Mouse (Mus musculus) intestine, embryonic 14.5 days (tissue): Measurements from ENCODE around the gene Tent5b. TPM values are rescaled to one million over a fixed set of nuclear protein-coding genes. Genes with fewer than 3 reads are reported as not detected.

ENCODE experiments used
- ATAC-seq: fragments of 200-750 bp; cut with Nextera tagmentation; replicated peaks from 2 replicates; pipeline ENCODE4 v1.8.0; 2017; ENCODE audit warnings: low read depth, moderate number of reproducible peaks, moderate TSS enrichment, moderate library complexity; ENCODE audit not compliant: low FRiP score, low TSS enrichment
- DNase-seq: peaks from one replicate; pipeline ENCODE4 v3.0.0-alpha.2; 2018; ENCODE audit warnings: low spot score
- H3K27ac ChIP-seq: fragments of 300-500 bp; sonication (generic); 2 replicates; pipeline ENCODE4 v1.5.1; 2014; ENCODE audit warnings: low read depth, mild to moderate bottlenecking, control low read depth
- H3K27me3 ChIP-seq: fragments of 300-500 bp; sonication (generic); replicated peaks from 2 replicates; pipeline ENCODE4 v1.6.1; 2014; ENCODE audit warnings: low read length, control low read depth; ENCODE audit not compliant: control insufficient read depth, insufficient read depth
- H3K36me3 ChIP-seq: fragments of 300-500 bp; sonication (generic); 2 replicates; pipeline ENCODE4 v1.6.1; 2014; ENCODE audit warnings: low read length, control low read depth; ENCODE audit not compliant: control insufficient read depth, insufficient read depth
- H3K4me1 ChIP-seq: fragments of 300-500 bp; sonication (generic); replicated peaks from 2 replicates; pipeline ENCODE4 v1.6.1; 2014; ENCODE audit warnings: low read length, control low read depth, mixed read lengths; ENCODE audit not compliant: control insufficient read depth, insufficient read depth
- H3K4me2 ChIP-seq: fragments of 300-500 bp; sonication (generic); 2 replicates; pipeline ENCODE4 v1.6.1; 2014; ENCODE audit warnings: low read length
- H3K4me3 ChIP-seq: fragments of 300-500 bp; sonication (generic); 2 replicates; pipeline ENCODE4 v1.5.1; 2014; ENCODE audit warnings: low read depth, low read length, control low read depth, mixed read lengths
- H3K9ac ChIP-seq: fragments of 300-500 bp; sonication (generic); 2 replicates; pipeline ENCODE4 v1.6.1; 2014; ENCODE audit warnings: mild to moderate bottlenecking, low read length
- H3K9me3 ChIP-seq: fragments of 300-500 bp; sonication (generic); 2 replicates; pipeline ENCODE4 v1.6.1; 2016; ENCODE audit warnings: low read length, control low read depth; ENCODE audit not compliant: control insufficient read depth
- WGBS: fragments of 180-500 bp; shearing (Covaris S2); extraction: QIAGEN DNeasy Blood & Tissue Kit; methylation state at CpG from one replicate; pipeline ENCODE4 v1.1.7; 2014; 5-methylcytosine and 5-hydroxymethylcytosine counted together
- polyA plus RNA-seq: library from polyadenylated mRNA; unstranded; fragments of >200 nt; fragmentation: Nextera tagmentation; extraction: Ambion mirVana; gene quantifications from 2 replicates; pipeline ENCODE4 v1.2.1, GENCODE M21; 2014

Gene Tent5b
- polyA plus RNA-seq, 1 experiment from 2014 or later: 0.23 TPM

DNA sequence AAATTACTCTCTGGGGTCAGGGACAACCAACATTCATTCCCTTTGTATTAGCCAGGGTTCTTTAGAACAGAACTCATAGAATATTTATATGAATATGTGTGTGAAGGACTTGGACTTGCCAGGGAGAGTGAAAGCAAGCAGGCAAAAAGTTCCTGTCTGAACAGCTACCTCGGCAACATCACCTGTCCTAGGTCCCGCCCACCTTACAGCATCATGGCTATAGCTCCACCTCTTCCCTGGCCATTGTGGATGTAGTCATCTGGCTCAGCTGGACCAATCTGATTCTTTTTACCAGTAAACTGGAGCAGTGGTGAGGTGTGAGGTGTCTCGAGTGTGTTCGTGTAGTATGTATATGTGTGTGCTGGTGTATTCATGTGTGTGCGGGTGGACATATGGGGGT lies 34.2 kb upstream of the Tent5b start:
- Histone ChIP-seq H3K27me3 (no peaks in the 10 kb centered on the region), H3K4me1 (peaks cover 11% of the 10 kb centered on the region), H3K27ac (no peak overlapping the region), H3K9me3 (no peaks in the 10 kb centered on the region), H3K9ac (no peak overlapping the region), H3K4me2 (no peak overlapping the region), H3K4me3 (no peak overlapping the region), H3K36me3 (no peaks in the 10 kb centered on the region)
- no peak for DNase-seq
- 80% methylated on average over 5 of the region's 5 CpGs for WGBS
- ATAC-seq: no peak

DNA sequence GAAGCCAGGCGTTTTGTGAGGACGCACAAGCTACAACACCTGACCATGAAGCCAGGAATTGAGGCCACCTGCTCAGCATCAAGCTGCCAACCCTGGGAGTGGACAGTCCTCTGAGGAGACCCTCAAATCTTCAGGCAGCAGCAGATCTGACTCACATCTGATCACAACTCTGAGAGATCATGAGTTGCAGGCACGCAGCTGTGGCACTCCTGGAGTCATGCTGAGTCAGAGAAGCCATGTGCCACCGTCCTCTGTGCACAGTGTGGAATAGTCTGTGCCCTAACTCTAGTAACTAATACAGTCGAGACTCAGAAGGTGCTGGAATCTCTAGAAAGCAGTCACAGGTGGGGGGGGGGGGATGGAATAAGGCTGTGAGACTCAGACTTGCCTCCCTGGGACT lies 32.6 kb upstream of the Tent5b start:
- Histone ChIP-seq H3K27ac (no peak overlapping the region), H3K27me3 (no peaks in the 10 kb centered on the region), H3K4me2 (no peak overlapping the region), H3K9ac (no peak overlapping the region), H3K4me3 (no peak overlapping the region), H3K9me3 (no peaks in the 10 kb centered on the region), H3K36me3 (no peaks in the 10 kb centered on the region), H3K4me1 (peaks cover 10% of the 10 kb centered on the region; the same call in 1 of the 2 replicates)
- ATAC-seq (no peak), DNase-seq (no peak)
- 55% methylated on average over 5 of the region's 5 CpGs for WGBS

DNA sequence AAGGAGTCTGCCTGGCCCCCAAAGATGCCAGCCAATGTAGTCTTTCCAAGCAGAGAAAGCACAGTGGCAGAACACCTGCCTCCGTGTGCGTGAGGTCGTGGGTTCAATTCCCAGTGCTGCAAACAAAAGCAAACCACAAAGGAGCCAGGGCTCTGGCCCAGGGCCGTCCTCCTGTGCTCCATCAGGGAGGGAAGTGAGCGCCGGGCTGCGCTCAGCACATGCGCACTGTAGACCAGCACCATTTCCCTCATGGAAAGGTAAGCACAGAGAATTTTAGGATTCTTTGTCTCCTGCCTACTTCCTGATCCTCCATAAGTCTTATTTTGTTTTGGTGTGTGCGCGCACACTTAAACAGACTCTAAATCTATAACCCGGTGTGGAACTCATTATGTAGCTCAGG lies 32.0 kb upstream of the Tent5b start:
- Histone ChIP-seq H3K4me1 (peaks cover 10% of the 10 kb centered on the region; the same call in 1 of the 2 replicates), H3K27me3 (no peaks in the 10 kb centered on the region), H3K4me3 (no peak overlapping the region), H3K9ac (no peak overlapping the region), H3K36me3 (no peaks in the 10 kb centered on the region), H3K9me3 (no peaks in the 10 kb centered on the region), H3K4me2 (no peak overlapping the region), H3K27ac (peak overlapping the region; percentile 43; the same call in 1 of the 2 replicates)
- 80% methylated on average over 11 of the region's 11 CpGs for WGBS
- DNase-seq (no peak), ATAC-seq (no peak)

DNA sequence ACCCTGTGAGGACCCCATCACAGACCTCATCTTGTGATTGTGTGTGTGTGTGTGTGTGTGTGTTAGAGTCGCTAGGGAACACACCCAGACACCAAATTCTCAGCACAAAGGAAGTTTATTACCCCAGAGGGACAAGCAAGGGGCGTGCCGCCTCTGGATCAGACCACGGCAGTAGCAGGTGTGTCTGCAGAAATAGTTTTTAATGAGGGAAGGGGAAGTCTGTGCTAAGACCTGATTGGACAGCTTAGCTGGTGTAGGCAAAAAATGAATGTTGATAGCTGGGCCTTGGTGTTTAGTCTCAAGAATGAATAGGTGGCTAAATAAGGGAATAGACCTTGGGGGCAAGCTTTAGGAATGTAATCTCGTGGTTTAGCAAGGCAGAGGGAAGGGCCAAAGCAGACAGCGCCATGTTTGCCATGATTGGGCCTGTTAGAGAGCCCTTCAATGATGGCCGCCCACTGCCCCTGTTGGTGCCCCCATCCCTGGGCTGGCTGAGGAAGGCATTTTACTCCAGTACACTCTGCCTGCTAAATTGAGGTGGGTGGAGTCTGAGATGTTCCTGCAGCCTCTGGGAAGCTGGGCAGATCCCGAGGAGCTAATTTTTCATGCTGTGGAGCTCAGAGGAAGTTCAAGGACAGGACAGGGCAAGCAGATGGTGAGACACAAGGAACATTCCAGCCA lies 31.1 kb upstream of the Tent5b start:
- DNase-seq: no peak

DNA sequence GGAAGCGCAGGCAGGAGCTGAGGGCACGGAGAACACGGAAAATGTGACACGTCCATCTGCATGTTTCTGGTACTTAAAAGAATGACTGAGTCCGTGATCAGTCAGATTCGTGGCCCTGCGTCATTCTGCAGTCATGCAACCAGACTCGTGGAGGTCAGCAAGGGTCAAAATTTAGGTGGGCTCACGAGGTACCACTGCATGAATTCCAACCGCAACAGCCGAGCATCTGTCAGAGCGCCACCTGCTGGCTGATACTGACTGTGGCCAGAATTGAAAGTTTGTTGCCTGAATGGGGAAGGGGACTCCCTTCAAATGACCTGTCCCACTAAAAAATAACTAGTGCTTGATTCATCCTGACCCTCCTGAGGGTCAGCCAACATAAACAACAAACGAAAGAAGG lies 30.2 kb upstream of the Tent5b start:
- H3K9ac ChIP-seq: no peak overlapping the region
- peak overlapping the region; percentile 64; the same call in 1 of the 2 replicates for H3K27ac ChIP-seq
- H3K4me2 ChIP-seq: no peak overlapping the region
- WGBS: 15% methylated on average over 13 of the region's 13 CpGs
- peaks cover 10% of the 10 kb centered on the region; the same call in 1 of the 2 replicates for H3K4me1 ChIP-seq
- no peaks in the 10 kb centered on the region for H3K27me3 ChIP-seq
- ATAC-seq: no peak
- peak; percentile 86 for DNase-seq
- H3K9me3 ChIP-seq: no peaks in the 10 kb centered on the region
- no peak overlapping the region for H3K4me3 ChIP-seq
- no peaks in the 10 kb centered on the region for H3K36me3 ChIP-seq

More for the DNA sequence above, 31.1 kb upstream of the Tent5b start:
- Histone ChIP-seq H3K27ac (peak overlapping the region; percentile 64), H3K9me3 (no peaks in the 10 kb centered on the region), H3K4me2 (no peak overlapping the region), H3K4me1 (peaks cover 10% of the 10 kb centered on the region; the same call in 1 of the 2 replicates), H3K36me3 (no peaks in the 10 kb centered on the region), H3K4me3 (no peak overlapping the region), H3K9ac (no peak overlapping the region), H3K27me3 (no peaks in the 10 kb centered on the region)
- peak; percentile 22; the same call in 1 of the 2 replicates for ATAC-seq
- 53% methylated on average over 8 of the region's 8 CpGs for WGBS

DNA sequence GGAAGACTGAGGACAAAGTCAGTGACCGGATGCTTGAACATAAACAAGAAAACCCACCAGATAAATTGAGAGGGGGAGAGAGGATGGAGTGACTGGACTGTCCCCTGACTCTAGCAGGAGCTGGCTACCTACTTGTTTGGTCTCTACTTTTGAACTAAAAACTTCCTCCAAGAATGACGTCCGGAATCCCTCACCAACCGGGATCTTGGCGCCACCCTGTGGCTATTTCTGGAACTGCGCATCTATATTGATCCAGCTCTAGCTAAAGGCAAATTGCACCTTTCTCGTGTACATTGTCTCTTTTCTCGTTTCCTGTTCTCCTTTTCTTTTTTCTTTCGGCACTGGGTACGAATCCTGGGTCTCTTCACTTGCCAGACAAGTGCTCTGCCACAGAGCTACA lies 28.4 kb upstream of the Tent5b start:
- no peaks in the 10 kb centered on the region for H3K9me3 ChIP-seq
- H3K27ac ChIP-seq: no peak overlapping the region
- no peaks in the 10 kb centered on the region for H3K36me3 ChIP-seq
- peaks cover 10% of the 10 kb centered on the region; the same call in 1 of the 2 replicates for H3K4me1 ChIP-seq
- DNase-seq (peak; percentile 99), ATAC-seq (no peak)
- H3K4me2 ChIP-seq: no peak overlapping the region
- no peak overlapping the region for H3K4me3 ChIP-seq
- no peak overlapping the region for H3K9ac ChIP-seq
- no peaks in the 10 kb centered on the region for H3K27me3 ChIP-seq
- 6% methylated on average over 10 of the region's 10 CpGs for WGBS

DNA sequence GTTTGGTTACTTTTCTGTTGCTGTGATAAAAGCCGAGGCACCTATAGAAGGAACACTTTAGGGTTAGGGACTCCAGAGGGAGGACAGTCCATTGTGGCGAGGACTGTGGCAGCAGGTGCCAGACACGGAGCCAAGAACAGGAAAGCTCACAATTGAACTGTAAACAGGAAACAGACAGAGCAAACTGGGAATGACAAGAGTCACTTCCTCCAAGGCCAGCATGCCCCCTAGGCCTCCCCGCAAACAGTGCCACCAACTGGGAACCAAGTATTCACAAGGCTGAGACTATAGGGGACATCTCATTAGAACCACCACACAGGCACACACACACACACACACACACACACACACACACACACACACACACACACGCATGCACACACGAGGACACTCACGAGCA lies 27.5 kb upstream of the Tent5b start:
- Histone ChIP-seq H3K36me3 (no peaks in the 10 kb centered on the region), H3K27me3 (no peaks in the 10 kb centered on the region), H3K4me1 (peaks cover 10% of the 10 kb centered on the region; the same call in 1 of the 2 replicates), H3K27ac (no peak overlapping the region), H3K4me2 (no peak overlapping the region), H3K4me3 (no peak overlapping the region), H3K9ac (no peak overlapping the region), H3K9me3 (no peaks in the 10 kb centered on the region)
- WGBS: 68% methylated on average over 7 of the region's 7 CpGs
- no peak for DNase-seq
- ATAC-seq: no peak

DNA sequence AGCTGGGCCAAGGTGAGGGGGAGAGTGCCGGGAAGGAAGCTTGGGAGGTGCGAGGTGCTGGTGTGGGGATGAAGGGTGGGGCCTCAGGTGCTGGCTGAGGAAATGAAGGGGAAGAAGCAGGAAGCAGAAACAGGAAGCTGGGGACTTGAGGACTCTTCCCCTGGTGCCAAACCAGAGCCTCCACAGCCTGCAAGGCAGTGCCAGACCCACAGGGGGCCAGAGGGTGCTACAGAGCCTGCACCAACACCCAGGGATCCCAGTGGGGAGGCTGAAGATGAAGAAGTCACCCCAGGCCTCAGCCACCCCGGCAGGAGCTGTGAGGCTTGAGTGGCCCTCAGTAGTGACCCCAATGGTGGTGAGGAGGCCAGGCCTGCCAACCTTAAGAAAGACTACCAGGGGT lies 21.9 kb upstream of the Tent5b start:
- H3K4me2 ChIP-seq: no peak overlapping the region
- H3K27ac ChIP-seq: no peak overlapping the region
- DNase-seq (no peak), ATAC-seq (no peak)
- no peak overlapping the region for H3K4me3 ChIP-seq
- no peaks in the 10 kb centered on the region for H3K9me3 ChIP-seq
- no peaks in the 10 kb centered on the region for H3K27me3 ChIP-seq
- H3K9ac ChIP-seq: no peak overlapping the region
- H3K4me1 ChIP-seq: no peaks in the 10 kb centered on the region; the same call in 1 of the 2 replicates
- WGBS: 62% methylated on average over 3 of the region's 3 CpGs
- H3K36me3 ChIP-seq: no peaks in the 10 kb centered on the region

DNA sequence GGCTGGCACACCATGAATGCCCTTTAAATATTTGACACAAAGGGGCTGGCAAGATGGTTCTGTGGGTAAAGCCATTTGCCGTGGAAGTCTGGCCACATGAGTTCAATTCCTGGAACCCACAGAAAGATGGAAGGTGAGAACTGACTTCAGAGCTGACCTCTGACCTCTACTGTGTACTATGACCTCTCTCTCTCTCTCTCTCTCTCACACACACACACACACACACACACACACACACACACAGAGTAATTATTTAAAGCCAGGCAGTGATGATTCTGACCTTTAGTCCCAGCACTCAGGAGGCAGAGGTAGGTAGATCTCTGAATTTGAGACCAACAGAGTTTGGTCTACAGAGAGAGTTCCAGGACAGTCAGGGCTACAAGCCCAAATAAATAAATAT lies 19.9 kb upstream of the Tent5b start:
- ATAC-seq (no peak), DNase-seq (no peak)
- Histone ChIP-seq H3K4me3 (no peak overlapping the region), H3K27ac (no peak overlapping the region), H3K4me2 (no peak overlapping the region), H3K36me3 (no peaks in the 10 kb centered on the region), H3K4me1 (no peaks in the 10 kb centered on the region; the same call in 1 of the 2 replicates), H3K27me3 (no peaks in the 10 kb centered on the region), H3K9me3 (no peaks in the 10 kb centered on the region), H3K9ac (no peak overlapping the region)
- 85% methylated on average over 1 of the region's 1 CpGs for WGBS
